Mouse (Mus musculus) left cerebral cortex, adult 9 months (tissue): Measurements from ENCODE around the gene Tmem273.

Experiments
- DNase-seq, 2 experiments: peaks; one replicate each; pipeline ENCODE4 v3.0.0; 2022; ENCODE audit warnings: low spot score in 2 of 2

Gene Tmem273

GRCm38 (mm10) chr14:32859831-32860569 lies 74.2 kb downstream of the Tmem273 start:
- DNase-seq: no peak

DNA sequence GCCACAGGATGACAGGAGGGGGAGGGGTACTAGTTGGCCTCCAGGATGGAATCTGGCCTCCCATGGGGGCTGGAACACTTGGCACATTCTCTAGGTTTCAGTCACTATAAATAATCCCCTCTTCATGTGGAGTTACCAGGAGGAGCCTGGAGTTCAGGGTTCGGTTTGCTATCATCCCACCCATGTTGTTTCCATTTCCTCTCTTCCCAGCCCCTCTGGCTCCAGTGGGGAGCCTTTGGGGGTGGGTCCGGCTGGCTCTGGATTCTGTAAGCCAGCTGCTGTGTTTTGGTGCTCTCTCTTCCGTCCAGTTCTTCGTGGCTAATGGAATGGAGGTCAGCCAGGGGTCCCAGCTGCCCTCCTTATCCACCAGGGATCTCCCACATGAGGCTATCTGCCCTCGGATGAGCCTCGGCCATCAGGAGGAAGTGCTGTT lies 75.4 kb downstream of the Tmem273 start:
- DNase-seq: no peak

DNA sequence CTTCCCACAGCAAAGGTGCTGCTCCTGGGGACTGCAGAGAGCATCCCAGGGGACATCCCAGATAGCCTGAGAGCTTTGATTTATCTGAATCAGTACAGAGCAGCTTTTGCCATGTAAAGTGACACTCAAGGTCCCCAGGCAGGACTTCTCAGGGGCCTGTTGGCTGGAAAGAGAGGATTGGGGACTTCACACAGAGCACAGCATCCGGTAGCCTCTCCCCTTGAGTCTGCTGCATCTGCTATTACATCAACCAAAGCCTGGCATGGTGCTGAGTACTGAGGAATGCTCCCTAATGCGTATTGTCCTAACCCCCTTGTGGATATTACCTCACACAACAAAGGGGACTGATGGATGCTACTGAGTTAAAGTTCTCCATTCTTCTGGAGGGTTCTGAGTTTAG lies 75.9 kb downstream of the Tmem273 start:
- no peak for DNase-seq

DNA sequence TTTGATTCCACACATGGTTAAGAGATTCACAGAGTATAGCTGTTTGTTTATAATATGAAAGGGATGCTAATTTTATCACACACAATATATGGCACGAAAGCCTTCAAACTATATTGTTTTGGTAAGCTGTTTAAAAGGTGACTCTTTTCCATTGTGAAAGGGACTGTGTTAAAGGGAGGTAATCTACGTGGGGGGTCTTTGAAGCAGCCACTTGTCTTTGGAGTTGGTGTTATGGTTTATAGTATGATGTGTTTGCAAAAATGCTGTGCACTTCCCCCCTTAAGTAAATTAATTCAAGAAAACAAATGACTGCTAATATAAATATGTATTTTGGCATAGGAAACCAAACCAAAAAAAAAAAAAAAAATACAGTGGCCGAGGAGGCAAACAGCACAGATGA lies 79.6 kb downstream of the Tmem273 start:
- DNase-seq: no peak
